Mouse (Mus musculus): ENCODE data around the gene Rasl10a.
"Not testable (repeated sequence)": the region's sequence is repeated elsewhere in the genome, so short reads cannot be mapped to it uniquely, and the experiment has no call there.

The Rasl10a gene

GRCm38 (mm10) chr11:5074882-5075281 lies 17.0 kb downstream of the Rasl10a start:
- DNase-seq (ENCODE audit: extremely low spot score, low spot score): no peak

DNA sequence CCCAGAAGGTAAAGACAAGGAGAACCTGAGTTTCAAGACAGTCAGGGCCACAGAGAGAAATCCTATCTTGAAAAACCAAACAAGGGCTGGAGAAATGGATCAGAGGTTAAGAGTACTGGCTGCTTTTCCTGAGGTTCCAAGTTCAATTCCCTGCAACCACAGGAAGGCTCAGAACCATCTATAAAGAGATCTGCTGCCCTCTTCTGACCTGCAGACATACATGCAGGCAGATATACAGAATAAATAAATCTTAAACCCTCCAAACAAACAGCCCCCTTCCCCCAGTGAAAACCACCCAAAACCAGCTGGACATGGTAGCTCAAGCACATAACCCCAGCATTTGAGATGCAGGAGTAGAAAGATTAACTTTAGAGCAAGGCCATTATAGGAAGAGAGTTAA lies 17.8 kb downstream of the Rasl10a start:
- DNase-seq (ENCODE audit: extremely low spot score, low spot score): no peak

GRCm38 (mm10) chr11:5076843-5077242 lies 18.9 kb downstream of the Rasl10a start:
- not testable (repeated sequence) for DNase-seq (ENCODE audit: extremely low spot score, low spot score)

DNA sequence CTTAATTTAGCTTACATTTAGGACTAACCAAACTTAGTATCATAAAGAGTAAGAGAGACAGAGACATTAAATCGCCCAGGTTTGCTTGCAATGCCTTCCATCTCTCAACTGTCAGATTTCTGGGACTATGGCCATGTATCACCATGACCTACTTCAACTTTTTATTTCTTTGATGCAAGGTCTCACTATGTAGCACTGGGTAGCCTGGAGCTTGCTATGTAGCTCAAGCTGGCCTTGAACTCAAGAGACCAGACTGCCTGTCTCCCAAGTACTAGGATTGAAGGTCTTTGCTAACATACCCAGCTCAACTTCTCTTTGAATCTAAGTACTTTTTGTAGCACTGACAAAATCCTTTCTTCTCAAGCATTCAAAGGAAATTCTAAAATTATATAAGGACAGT lies 31.2 kb downstream of the Rasl10a start:
- DNase-seq (ENCODE audit: extremely low spot score, low spot score): no peak

DNA sequence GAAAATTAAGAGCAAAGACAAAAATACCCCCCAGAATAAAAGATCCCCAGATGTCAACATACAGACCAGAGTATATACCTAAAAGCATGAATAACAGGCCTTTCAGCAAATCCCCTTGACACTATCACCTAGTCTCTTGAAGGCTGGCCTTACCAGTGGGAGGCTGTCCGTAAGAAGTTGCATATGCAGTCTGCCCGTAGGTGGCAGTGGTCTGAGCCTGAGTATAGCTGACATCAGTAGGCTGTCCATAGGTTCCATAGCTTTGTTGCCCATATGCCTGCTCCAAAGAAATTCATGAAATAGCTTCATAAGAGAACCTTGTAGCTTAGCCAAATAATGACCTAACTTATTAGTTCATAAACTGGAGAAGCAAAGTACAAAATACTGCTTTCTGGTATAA lies 33.8 kb downstream of the Rasl10a start:
- DNase-seq (ENCODE audit: extremely low spot score, low spot score): no peak

- DNase-seq (ENCODE audit: extremely low spot score, low spot score): no peak
Observed at GRCm38 (mm10) chr11:5095877-5096276, 37.9 kb downstream of the Rasl10a start.

- DNase-seq (ENCODE audit: extremely low spot score, low spot score): no peak
Observed at GRCm38 (mm10) chr11:5096480-5097020, 38.6 kb downstream of the Rasl10a start.

GRCm38 (mm10) chr11:5098035-5098735 lies 40.3 kb downstream of the Rasl10a start:
- peak; percentile 51 for DNase-seq (ENCODE audit: extremely low spot score, low spot score)

DNA sequence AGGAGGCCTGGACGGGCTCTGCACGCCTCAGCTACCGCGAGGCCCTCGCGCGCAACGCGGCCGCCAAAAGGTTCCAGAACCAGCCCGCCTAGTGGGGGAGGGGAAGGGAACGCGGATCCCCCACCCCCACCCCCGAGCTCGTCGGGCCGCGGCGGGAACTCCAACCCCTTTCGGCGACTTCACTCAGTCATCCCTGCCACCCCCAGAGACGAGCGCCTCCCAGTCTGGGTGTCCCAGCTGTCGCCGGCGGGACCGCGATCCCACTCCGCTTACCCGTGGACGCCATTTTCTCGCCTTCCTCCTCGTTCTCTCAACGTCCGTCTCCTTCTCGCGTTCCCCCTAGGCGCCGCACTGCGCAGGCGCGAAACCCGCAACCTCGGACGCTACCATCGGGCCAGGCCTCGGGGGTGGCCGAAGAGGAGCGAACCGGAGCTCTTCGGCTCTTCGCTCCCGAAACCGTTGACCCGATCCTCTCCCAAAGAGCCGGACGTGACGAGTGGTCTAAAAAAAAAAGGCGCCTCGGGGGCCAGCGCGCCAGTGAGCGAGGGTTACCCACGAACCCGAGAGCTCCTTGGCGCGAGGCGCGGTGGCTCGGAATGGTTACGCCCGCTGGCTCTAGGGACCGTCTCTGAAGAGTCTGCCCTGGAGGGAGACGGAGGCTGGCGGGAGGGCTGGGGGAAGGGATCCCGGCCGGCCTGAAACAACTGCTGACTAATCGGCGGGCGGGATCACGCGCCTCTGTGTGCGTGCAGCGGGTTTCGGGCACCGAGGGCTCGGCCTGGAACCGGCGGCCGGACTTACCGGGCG lies 41.0 kb downstream of the Rasl10a start, which contains the start of the genes Rhbdd3 and Ewsr1:
Gene Rhbdd3 (plus strand): TSS at position 191 of the 807 bp plus-strand sequence.
Gene Ewsr1 (minus strand): TSS at position 531 of the 807 bp plus-strand sequence.
- peak; percentile 99 for DNase-seq (ENCODE audit: extremely low spot score, low spot score)

GRCm38 (mm10) chr11:5099576-5100183 lies 41.8 kb downstream of the Rasl10a start:
- DNase-seq (ENCODE audit: extremely low spot score, low spot score): peak; percentile 90

GRCm38 (mm10) chr11:5100283-5100682 lies 42.4 kb downstream of the Rasl10a start:
- no peak for DNase-seq (ENCODE audit: extremely low spot score, low spot score)

- no peak for DNase-seq (ENCODE audit: extremely low spot score, low spot score)
Observed at GRCm38 (mm10) chr11:5100801-5101200, 42.9 kb downstream of the Rasl10a start.

- no peak for DNase-seq (ENCODE audit: extremely low spot score, low spot score)
Observed at GRCm38 (mm10) chr11:5101641-5102040, 43.7 kb downstream of the Rasl10a start.

GRCm38 (mm10) chr11:5102384-5102783 lies 44.5 kb downstream of the Rasl10a start:
- DNase-seq (ENCODE audit: extremely low spot score, low spot score): no peak

GRCm38 (mm10) chr11:5103986-5104509 lies 46.1 kb downstream of the Rasl10a start:
- no peak for DNase-seq (ENCODE audit: extremely low spot score, low spot score)

GRCm38 (mm10) chr11:5109441-5109840 lies 51.5 kb downstream of the Rasl10a start:
- no peak for DNase-seq (ENCODE audit: extremely low spot score, low spot score)
